Mouse (Mus musculus): ENCODE results near the gene Lrrc30.

DNA sequence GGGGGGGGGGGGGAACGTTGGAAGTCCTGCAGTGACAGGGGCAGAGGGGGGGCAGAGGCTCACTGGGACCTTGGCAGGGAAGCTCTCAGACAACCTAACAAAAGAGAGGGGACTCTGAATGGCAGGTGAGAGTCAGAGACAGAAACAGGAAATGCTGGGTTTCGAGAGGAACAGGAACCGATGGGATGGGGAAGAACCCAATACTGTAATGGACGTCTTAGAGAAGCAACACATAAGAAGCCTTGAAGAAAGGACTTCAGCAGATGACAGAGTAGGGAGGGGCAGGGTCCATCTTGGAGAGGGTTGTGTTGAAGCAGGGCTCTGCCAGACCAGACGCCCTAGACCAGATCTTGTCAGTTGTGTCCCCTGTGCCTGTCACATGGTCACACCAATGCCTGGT, 18.1 kb downstream of the Lrrc30 start:
- no peak for TF ChIP-seq CTCF (IDR thresholded peaks at IDR 0.05)
- no peak for TF ChIP-seq EP300 (IDR thresholded peaks at IDR 0.05)

Measured in lung, postnatal 0 days (tissue).